18 mouse cellular contexts compared by ENCODE assay signal in the genomic region with DNA sequence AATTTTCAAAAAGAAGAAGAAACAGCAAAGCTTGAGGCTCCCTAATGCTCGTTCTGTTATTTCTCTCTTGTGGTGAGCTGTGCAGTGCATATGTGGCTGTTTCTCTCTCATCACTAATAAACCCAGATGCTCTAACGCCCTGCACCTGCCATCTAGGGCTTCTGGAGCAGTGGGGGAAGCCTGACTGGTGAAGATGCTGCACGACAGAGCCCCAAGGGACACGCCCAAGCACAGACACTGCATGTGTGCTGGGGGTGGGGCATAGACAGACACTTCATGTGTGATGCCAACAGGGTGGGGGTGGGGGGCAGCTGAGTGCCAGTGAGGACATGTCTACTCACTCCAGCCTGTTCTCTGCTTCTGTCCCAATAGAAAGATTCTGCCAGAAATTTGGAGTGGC. TPM values are rescaled to one million over a fixed set of nuclear protein-coding genes. Genes with fewer than 3 reads are reported as not detected.
DNase-seq lines count a peak whose midpoint lies in the region.
"Had no signal": no experiment of that assay in that cellular context is flagged by ENCODE, and none has a peak within 500 bp of the region (broad histone marks: within the 10 kb centered on the region; RNA-seq: fewer than 3 reads in every experiment).

No protein-coding gene starts in this region.

- peak; percentile 23 to 46 for DNase-seq in thymus, adult 18-20 months
- no peak for DNase-seq in thymus, postnatal 0 days (ENCODE audit: low spot score)
- peak; percentile 27 for DNase-seq in splenic B cell, adult 2 months (ENCODE audit: low read depth, low spot score)
- peak; percentile 39 for DNase-seq in thymus, postnatal 25 days
- no peak for DNase-seq in layer of hippocampus, postnatal 10 days (ENCODE audit: low spot score in 2 of 2)
- DNase-seq in layer of hippocampus, adult 18-20 months (ENCODE audit: low spot score in 2 of 2): no peak
- DNase-seq in urinary bladder, postnatal 4 days (ENCODE audit: low spot score in 2 of 2): no peak
- DNase-seq: adrenal gland, adult 2 months; adrenal gland, postnatal 36 days; cerebellum, adult 2 months; cerebellum, postnatal 10 days; gastrocnemius, postnatal 36 days; heart, adult 11 months; heart, postnatal 10 days; heart, postnatal 4 days had no signal

- H3K36me3 ChIP-seq in splenic B cell, adult 2 months (ENCODE audit: control insufficient read depth, insufficient read depth, low read length, poor library complexity, severe bottlenecking): peaks cover 27% of the 10 kb centered on the region
- H3K36me3 ChIP-seq: forebrain, embryonic 15.5 days; hindbrain, embryonic 12.5 days had no signal

- no peaks in the 10 kb centered on the region for H3K27me3 ChIP-seq in splenic B cell, adult 2 months (ENCODE audit: control insufficient read depth, insufficient read depth, low read length, poor library complexity, severe bottlenecking)
- H3K27me3 ChIP-seq: forebrain, embryonic 15.5 days; Patski had no signal

RNA-seq across cellular contexts. Expression of a gene that starts 41.4 kb away (rescaled TPM):
- 18.7 and 20.2 TPM in 2 replicates for polyA plus RNA-seq in thymus, postnatal 0 days (2015; fragmentation: Nextera tagmentation; extraction: Ambion mirVana)
- 1 to 10 TPM; 3.8 TPM for total RNA-seq in layer of hippocampus, postnatal 10 days (2021)
- total RNA-seq in layer of hippocampus, adult 18-20 months (2021): 1 to 10 TPM; 3.0 to 4.1 TPM

RNA-seq across cellular contexts. Expression of a gene that starts 56.8 kb away (rescaled TPM):
- polyA plus RNA-seq in thymus, postnatal 0 days (2015; fragmentation: Nextera tagmentation; extraction: Ambion mirVana): 17.8 and 19.4 TPM in 2 replicates
- 10 to 100 TPM; 24.8 to 29.6 TPM for total RNA-seq in layer of hippocampus, postnatal 10 days (2021)
- 10 to 100 TPM; 34.7 to 36.2 TPM for total RNA-seq in layer of hippocampus, adult 18-20 months (2021)

Comparison
In these comparisons a context has a peak if more than half of its experiments do, and no peak if none do; other contexts are left out.
1. DNase-seq: peak in thymus, adult 18-20 months (2 of 2), splenic B cell, adult 2 months (single experiment) and thymus, postnatal 25 days (single experiment); none in thymus, postnatal 0 days (single experiment), layer of hippocampus, postnatal 10 days (0 of 2), layer of hippocampus, adult 18-20 months (0 of 2) and urinary bladder, postnatal 4 days (0 of 2).